Mouse (Mus musculus) bone marrow macrophage, adult 2 months (primary cell): ENCODE results near the gene Gna13.

Experiments used
- CTCF ChIP-seq: IDR thresholded peaks from 2 replicates; pipeline ENCODE4 v1.5.1; 2012; ENCODE audit warnings: low read depth, mild to moderate bottlenecking, low read length, moderate library complexity
- POLR2A ChIP-seq: IDR thresholded peaks from 2 replicates; pipeline ENCODE4 v1.6.1; 2012; ENCODE audit warnings: mild to moderate bottlenecking, low read depth, low read length, borderline replicate concordance

GRCm38 (mm10) chr11:109414802-109415201 is 52.2 kb downstream of the Gna13 start:
- TF ChIP-seq CTCF (no peak), POLR2A (no peak)
